Mouse (Mus musculus): ENCODE measurements around the gene Eef2k. TPM values are rescaled to one million over a fixed set of nuclear protein-coding genes. Genes with fewer than 3 reads are reported as not detected.

Gene Eef2k
- polyA plus RNA-seq (2015; fragmentation: Nextera tagmentation; extraction: Ambion mirVana): 76.0 and 80.6 TPM in 2 replicates

DNA sequence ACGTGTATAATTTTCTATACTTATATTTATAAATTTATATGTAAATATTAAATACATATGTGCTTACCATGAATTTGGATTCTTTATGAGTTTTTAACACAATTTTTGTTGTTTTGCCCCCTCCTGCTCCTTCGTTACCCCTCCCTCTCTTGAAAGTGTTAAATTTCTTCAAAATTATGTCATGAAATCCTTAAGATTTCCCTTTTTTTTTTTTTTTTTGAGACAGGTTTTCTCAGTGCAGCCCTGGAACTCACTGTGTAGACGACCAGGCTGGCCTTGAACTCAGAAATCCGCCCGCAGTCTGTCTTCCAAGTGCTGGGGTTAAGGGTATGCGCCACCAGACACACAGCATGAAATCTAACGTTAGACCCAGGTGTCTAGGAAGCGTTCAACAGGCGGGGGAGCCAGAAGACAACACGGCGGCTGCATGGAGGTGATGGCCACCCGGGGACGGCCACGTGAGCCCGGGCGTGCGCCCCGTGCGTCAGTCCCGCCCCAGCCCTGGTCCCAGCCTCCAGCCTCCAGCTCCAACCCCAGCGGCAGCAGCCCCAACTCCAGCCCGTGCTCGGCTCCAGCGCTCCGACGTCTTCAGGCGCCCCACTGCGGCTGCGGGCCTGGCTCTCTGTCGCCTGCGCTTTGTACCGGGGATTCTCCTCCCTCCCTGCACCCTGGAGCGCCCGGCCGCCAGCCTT is at the start of gene Eef2k:
TSS of gene Eef2k (plus strand) at position 487 of the 692 bp plus-strand sequence.
- peak within 1 kb of the TSS; percentile 74 for H3K4me3 ChIP-seq (replicated peaks; ENCODE audit: low read length)

DNA sequence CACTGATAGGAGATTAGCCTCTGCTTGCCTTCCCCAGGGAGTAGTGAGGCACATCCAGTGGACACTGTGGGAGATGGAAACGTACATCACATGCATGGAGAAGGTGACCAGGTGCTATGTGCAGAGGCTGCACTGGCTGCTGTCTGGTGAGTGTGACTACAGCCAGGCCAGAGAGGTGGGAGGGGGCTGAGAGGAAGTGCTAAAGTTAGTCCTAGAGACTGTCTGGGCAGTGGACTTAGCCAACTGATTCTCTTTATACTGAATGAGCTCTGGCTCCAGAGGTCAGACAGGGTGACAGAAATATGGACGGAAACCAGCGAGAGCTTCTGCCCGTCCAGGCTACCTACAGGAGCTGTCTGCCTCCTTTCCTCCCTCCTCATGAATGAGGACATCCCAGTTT is 47.1 kb upstream of the Eef2k start:
- Histone ChIP-seq H3K9me3 (replicated peaks; ENCODE audit: control insufficient read depth, low read length) (no peaks in the 10 kb centered on the region), H3K36me3 (ENCODE audit: control insufficient read depth, insufficient read depth, low read length) (no peaks in the 10 kb centered on the region), H3K27me3 (ENCODE audit: control insufficient read depth, insufficient read depth, low read length) (no peaks in the 10 kb centered on the region), H3K27ac (ENCODE audit: low read length) (no peak overlapping the region), H3K9ac (ENCODE audit: low read length) (no peak overlapping the region), H3K4me1 (ENCODE audit: control insufficient read depth, insufficient read depth, low read length) (no peaks in the 10 kb centered on the region), H3K4me2 (ENCODE audit: low read depth, low read length) (no peak overlapping the region), H3K4me3 (replicated peaks; ENCODE audit: low read length) (no peak overlapping the region)
- 69% methylated on average over 4 of the region's 4 CpGs for WGBS
- no peak for ATAC-seq (ENCODE audit: insufficient read depth, low FRiP score)

More for the DNA sequence above, at the start of gene Eef2k:
- Histone ChIP-seq H3K27ac (ENCODE audit: low read length) (peak within 1 kb of the TSS; percentile 98), H3K27me3 (ENCODE audit: control insufficient read depth, insufficient read depth, low read length) (no peaks in the 10 kb centered on the region), H3K9ac (ENCODE audit: low read length) (peak within 1 kb of the TSS; percentile 90), H3K9me3 (replicated peaks; ENCODE audit: control insufficient read depth, low read length) (no peaks in the 10 kb centered on the region), H3K36me3 (ENCODE audit: control insufficient read depth, insufficient read depth, low read length) (peaks cover 8% of the 10 kb centered on the region; the same call in 1 of the 2 replicates), H3K4me1 (ENCODE audit: control insufficient read depth, insufficient read depth, low read length) (peaks cover 17% of the 10 kb centered on the region), H3K4me2 (ENCODE audit: low read depth, low read length) (peak within 1 kb of the TSS; percentile 90)
- 3% methylated on average over 35 of the region's 35 CpGs for WGBS
- peak; percentile 96 for ATAC-seq (ENCODE audit: insufficient read depth, low FRiP score)

DNA sequence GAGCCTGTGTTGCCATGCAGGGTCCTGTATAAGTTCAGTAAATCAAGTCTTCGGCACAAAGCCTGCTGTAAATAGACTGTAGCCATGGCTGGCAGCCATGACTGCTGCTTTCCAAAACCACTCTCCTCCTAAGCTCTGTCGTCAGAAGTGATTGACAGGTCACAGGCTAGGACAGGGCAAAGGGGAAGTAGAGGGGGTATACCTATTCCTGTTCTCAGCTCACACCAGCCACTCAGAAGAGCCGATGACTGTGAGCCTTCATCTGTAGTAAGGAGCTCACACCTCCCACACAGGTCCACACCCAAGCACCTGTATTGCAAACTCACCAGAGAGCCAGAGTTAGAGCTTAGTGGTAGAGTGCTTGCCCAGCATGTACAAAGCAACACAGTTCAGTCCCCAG is 46.3 kb upstream of the Eef2k start:
- Histone ChIP-seq H3K27ac (ENCODE audit: low read length) (no peak overlapping the region), H3K9ac (ENCODE audit: low read length) (no peak overlapping the region), H3K9me3 (replicated peaks; ENCODE audit: control insufficient read depth, low read length) (no peaks in the 10 kb centered on the region), H3K36me3 (ENCODE audit: control insufficient read depth, insufficient read depth, low read length) (no peaks in the 10 kb centered on the region), H3K4me1 (ENCODE audit: control insufficient read depth, insufficient read depth, low read length) (no peaks in the 10 kb centered on the region), H3K4me2 (ENCODE audit: low read depth, low read length) (no peak overlapping the region), H3K4me3 (replicated peaks; ENCODE audit: low read length) (no peak overlapping the region), H3K27me3 (ENCODE audit: control insufficient read depth, insufficient read depth, low read length) (no peaks in the 10 kb centered on the region)
- ATAC-seq (ENCODE audit: insufficient read depth, low FRiP score): no peak
- WGBS: 64% methylated on average over 3 of the region's 3 CpGs

DNA sequence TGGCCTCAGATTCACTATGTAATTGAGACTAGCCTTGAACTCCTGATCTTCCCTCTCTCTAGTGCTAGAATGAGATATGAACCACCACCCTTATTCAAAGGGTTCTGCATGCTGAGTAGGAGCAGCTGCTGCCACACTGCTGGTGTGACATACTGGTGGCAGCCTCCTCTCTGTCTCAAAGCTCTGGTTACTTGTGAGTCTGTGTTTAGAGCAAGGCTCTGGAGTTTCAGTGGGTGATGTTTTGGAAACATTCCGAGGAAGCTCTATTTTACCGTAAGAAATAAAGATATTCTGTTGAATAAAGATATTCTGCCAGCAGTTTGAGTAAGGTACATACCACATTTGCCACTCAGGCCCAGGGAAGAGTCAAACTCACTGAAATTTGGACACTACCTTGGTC is 39.4 kb upstream of the Eef2k start:
- H3K27ac ChIP-seq (ENCODE audit: low read length): no peak overlapping the region
- WGBS: 91% methylated on average over 2 of the region's 2 CpGs
- no peak for ATAC-seq (ENCODE audit: insufficient read depth, low FRiP score)

DNA sequence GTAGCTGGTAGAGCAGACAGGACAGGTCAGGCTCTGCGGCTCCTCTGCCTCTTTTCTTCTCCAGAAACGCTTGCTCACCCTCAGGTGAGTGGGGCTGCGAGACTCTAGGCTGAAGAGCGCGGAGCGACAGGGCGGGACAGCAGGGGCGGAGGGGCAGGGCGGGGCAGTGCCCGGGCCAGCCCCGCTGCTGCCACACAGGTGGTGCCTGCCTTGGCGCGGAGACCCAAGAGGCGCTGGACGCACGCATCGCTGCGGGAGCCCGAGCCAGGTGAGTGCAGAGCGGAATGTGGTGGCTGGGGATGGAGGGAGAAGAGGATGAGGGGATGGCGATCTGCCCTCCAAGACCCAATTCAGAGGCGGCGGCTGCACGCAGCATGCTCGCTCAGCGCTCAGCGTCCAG is 32.9 kb upstream of the Eef2k start:
- Histone ChIP-seq H3K9ac (ENCODE audit: low read length) (no peak overlapping the region), H3K27ac (ENCODE audit: low read length) (no peak overlapping the region), H3K4me2 (ENCODE audit: low read depth, low read length) (peak overlapping the region; percentile 41), H3K4me1 (ENCODE audit: control insufficient read depth, insufficient read depth, low read length) (no peaks in the 10 kb centered on the region), H3K27me3 (ENCODE audit: control insufficient read depth, insufficient read depth, low read length) (no peaks in the 10 kb centered on the region), H3K9me3 (replicated peaks; ENCODE audit: control insufficient read depth, low read length) (no peaks in the 10 kb centered on the region), H3K36me3 (ENCODE audit: control insufficient read depth, insufficient read depth, low read length) (no peaks in the 10 kb centered on the region), H3K4me3 (replicated peaks; ENCODE audit: low read length) (peak overlapping the region; percentile 27)
- ATAC-seq (ENCODE audit: insufficient read depth, low FRiP score): no peak
- WGBS: 4% methylated on average over 27 of the region's 27 CpGs

More for the DNA sequence above, 39.4 kb upstream of the Eef2k start:
- Histone ChIP-seq H3K36me3 (ENCODE audit: control insufficient read depth, insufficient read depth, low read length) (no peaks in the 10 kb centered on the region), H3K9ac (ENCODE audit: low read length) (no peak overlapping the region), H3K9me3 (replicated peaks; ENCODE audit: control insufficient read depth, low read length) (no peaks in the 10 kb centered on the region), H3K4me3 (replicated peaks; ENCODE audit: low read length) (no peak overlapping the region), H3K27me3 (ENCODE audit: control insufficient read depth, insufficient read depth, low read length) (no peaks in the 10 kb centered on the region), H3K4me2 (ENCODE audit: low read depth, low read length) (no peak overlapping the region), H3K4me1 (ENCODE audit: control insufficient read depth, insufficient read depth, low read length) (no peaks in the 10 kb centered on the region)

DNA sequence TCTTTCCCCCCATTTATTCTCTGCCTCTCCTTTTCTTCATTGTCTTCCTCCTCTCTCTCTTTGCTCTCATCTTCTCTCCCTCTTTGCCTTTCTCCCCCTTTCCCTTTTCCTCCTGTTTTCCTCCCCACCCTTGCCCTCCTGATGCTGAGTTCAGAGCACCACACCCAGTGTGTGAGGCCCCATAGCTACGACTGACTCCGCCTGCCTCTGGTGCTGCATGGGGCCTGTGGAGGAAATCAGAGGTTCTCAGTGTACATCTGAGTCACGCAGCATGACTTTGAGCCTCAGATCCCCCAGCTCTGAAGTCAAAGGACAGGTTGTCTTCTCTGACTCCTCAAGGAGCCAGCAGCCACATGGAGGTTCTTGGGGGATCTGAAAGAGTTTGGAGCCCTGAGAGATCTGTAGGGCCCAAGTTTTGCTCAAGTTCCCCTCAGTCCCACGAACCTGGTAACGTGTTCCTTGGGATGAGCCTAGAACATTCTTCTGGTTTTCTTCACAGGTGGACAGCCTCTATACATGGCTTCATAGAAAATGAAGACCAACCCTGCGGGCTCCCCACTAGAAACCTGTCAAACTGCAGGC is 30.7 kb upstream of the Eef2k start, which contains the start of gene Gm5737:
TSS of gene Gm5737 (plus strand) at position 532 of the 582 bp plus-strand sequence.
- 71% methylated on average over 6 of the region's 6 CpGs for WGBS
- Histone ChIP-seq H3K9ac (ENCODE audit: low read length) (no peak within 1 kb of the TSS), H3K9me3 (replicated peaks; ENCODE audit: control insufficient read depth, low read length) (no peaks in the 10 kb centered on the region), H3K4me2 (ENCODE audit: low read depth, low read length) (no peak within 1 kb of the TSS), H3K27ac (ENCODE audit: low read length) (no peak within 1 kb of the TSS), H3K4me1 (ENCODE audit: control insufficient read depth, insufficient read depth, low read length) (no peaks in the 10 kb centered on the region), H3K36me3 (ENCODE audit: control insufficient read depth, insufficient read depth, low read length) (no peaks in the 10 kb centered on the region), H3K4me3 (replicated peaks; ENCODE audit: low read length) (no peak within 1 kb of the TSS), H3K27me3 (ENCODE audit: control insufficient read depth, insufficient read depth, low read length) (no peaks in the 10 kb centered on the region)
- peak; percentile 61; the same call in 1 of the 2 replicates for ATAC-seq (ENCODE audit: insufficient read depth, low FRiP score)

DNA sequence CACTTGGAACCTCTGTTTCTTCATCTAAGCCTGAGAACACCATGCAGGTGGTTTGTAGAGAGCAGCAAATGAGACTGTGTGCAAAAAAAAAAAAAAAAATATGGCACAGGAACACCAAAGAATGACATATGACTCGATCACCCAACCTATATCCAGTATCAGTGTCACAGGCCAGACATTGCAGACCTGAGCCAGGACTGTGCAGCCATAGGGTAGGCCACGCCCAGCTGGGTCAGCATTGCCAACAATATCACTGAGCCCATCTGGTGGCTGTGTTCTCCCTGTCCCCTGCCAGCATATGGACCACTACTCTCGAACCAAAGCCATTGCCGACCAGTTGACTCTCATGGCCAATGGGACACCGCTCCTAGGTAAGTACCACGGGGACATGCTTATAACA is 25.1 kb upstream of the Eef2k start:
- ATAC-seq (ENCODE audit: insufficient read depth, low FRiP score): no peak
- Histone ChIP-seq H3K4me1 (ENCODE audit: control insufficient read depth, insufficient read depth, low read length) (no peaks in the 10 kb centered on the region), H3K27ac (ENCODE audit: low read length) (no peak overlapping the region), H3K27me3 (ENCODE audit: control insufficient read depth, insufficient read depth, low read length) (no peaks in the 10 kb centered on the region), H3K9ac (ENCODE audit: low read length) (no peak overlapping the region), H3K9me3 (replicated peaks; ENCODE audit: control insufficient read depth, low read length) (no peaks in the 10 kb centered on the region), H3K36me3 (ENCODE audit: control insufficient read depth, insufficient read depth, low read length) (no peaks in the 10 kb centered on the region), H3K4me2 (ENCODE audit: low read depth, low read length) (no peak overlapping the region), H3K4me3 (replicated peaks; ENCODE audit: low read length) (no peak overlapping the region)
- 86% methylated on average over 6 of the region's 6 CpGs for WGBS

DNA sequence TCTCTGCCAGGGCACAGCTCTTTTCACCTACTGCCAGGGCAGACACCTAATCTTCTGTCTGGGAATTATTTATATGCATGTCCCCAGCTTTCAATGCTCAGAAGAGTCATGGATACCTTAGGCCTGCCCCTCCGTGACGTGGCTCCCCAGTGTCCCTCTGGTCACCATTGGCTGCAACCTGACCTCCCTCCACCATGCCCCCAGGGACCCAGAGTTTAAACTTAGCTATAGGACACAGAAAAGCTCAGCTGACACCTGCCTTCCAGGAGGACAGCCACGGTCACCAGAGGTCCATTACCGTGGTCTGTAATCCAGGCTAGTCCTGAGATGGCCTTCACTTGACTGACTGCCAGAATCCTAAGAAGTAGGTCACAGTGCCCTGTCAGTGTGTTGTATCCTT is 23.2 kb upstream of the Eef2k start:
- no peak overlapping the region for H3K4me3 ChIP-seq (replicated peaks; ENCODE audit: low read length)
- no peak overlapping the region for H3K27ac ChIP-seq (ENCODE audit: low read length)
- no peak for ATAC-seq (ENCODE audit: insufficient read depth, low FRiP score)
- no peaks in the 10 kb centered on the region for H3K27me3 ChIP-seq (ENCODE audit: control insufficient read depth, insufficient read depth, low read length)
- no peaks in the 10 kb centered on the region for H3K9me3 ChIP-seq (replicated peaks; ENCODE audit: control insufficient read depth, low read length)
- H3K36me3 ChIP-seq (ENCODE audit: control insufficient read depth, insufficient read depth, low read length): no peaks in the 10 kb centered on the region
- no peaks in the 10 kb centered on the region for H3K4me1 ChIP-seq (ENCODE audit: control insufficient read depth, insufficient read depth, low read length)
- no peak overlapping the region for H3K9ac ChIP-seq (ENCODE audit: low read length)
- WGBS: 89% methylated on average over 4 of the region's 4 CpGs
- no peak overlapping the region for H3K4me2 ChIP-seq (ENCODE audit: low read depth, low read length)

DNA sequence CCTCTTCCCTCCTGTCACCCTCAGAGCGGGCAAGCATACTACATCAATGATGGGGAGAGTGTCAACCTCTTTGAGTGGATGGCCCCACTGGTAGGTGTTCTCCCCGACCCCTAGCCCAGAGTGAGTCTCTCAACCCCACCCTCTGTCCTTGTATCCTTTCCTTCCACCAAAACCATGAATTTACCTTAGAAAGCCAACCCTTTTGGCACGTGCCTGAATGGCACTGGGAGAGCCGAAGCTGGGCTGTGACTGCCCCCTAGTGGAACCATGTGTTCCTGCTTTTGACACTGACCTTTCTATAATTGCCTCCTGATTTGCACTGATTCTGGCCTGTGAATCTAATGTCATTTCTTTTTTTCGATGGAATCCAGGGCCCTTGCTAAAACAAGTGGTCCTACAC is 19.4 kb upstream of the Eef2k start:
- Histone ChIP-seq H3K27ac (ENCODE audit: low read length) (no peak overlapping the region), H3K9ac (ENCODE audit: low read length) (no peak overlapping the region), H3K36me3 (ENCODE audit: control insufficient read depth, insufficient read depth, low read length) (no peaks in the 10 kb centered on the region), H3K27me3 (ENCODE audit: control insufficient read depth, insufficient read depth, low read length) (no peaks in the 10 kb centered on the region), H3K4me1 (ENCODE audit: control insufficient read depth, insufficient read depth, low read length) (no peaks in the 10 kb centered on the region), H3K4me3 (replicated peaks; ENCODE audit: low read length) (no peak overlapping the region), H3K4me2 (ENCODE audit: low read depth, low read length) (no peak overlapping the region), H3K9me3 (replicated peaks; ENCODE audit: control insufficient read depth, low read length) (no peaks in the 10 kb centered on the region)
- 23% methylated on average over 5 of the region's 5 CpGs for WGBS
- ATAC-seq (ENCODE audit: insufficient read depth, low FRiP score): no peak

Measured in stomach, embryonic 16.5 days (tissue).